8 mouse cellular contexts compared by ENCODE assay signal in genomic region chr7:96869079-96869810, GRCm38 (mm10).
DNase-seq lines count a peak whose midpoint lies in the region; ATAC-seq lines count a peak whose summit lies in the region.

No protein-coding gene starts in this region.

- no peak overlapping the region for H3K4me2 ChIP-seq in embryonic facial prominence, embryonic 12.5 days (replicated peaks)
- no peak overlapping the region for H3K4me2 ChIP-seq in forebrain, embryonic 15.5 days (replicated peaks)
- no peak overlapping the region for H3K4me2 ChIP-seq in liver, embryonic 12.5 days

- 0 out of 2 replicates have a peak, but pooled peaks cover 3% of the 10 kb centered on the region for H3K4me1 ChIP-seq in embryonic facial prominence, embryonic 12.5 days
- H3K4me1 ChIP-seq in embryonic facial prominence, embryonic 10.5 days, result no peaks in the 10 kb centered on the region; the same call in 1 of the 2 replicates
- peaks cover 42% of the 10 kb centered on the region for H3K4me1 ChIP-seq in forebrain, embryonic 15.5 days
- H3K4me1 ChIP-seq in liver, embryonic 12.5 days, result no peaks in the 10 kb centered on the region

- no peak overlapping the region for H3K4me3 ChIP-seq in embryonic facial prominence, embryonic 12.5 days
- H3K4me3 ChIP-seq in embryonic facial prominence, embryonic 10.5 days, result no peak overlapping the region
- H3K4me3 ChIP-seq in forebrain, embryonic 15.5 days, result no peak overlapping the region
- H3K4me3 ChIP-seq in liver, embryonic 12.5 days, result no peak overlapping the region

- no peaks in the 10 kb centered on the region for H3K9me3 ChIP-seq in embryonic facial prominence, embryonic 12.5 days
- H3K9me3 ChIP-seq in embryonic facial prominence, embryonic 10.5 days, result no peaks in the 10 kb centered on the region
- H3K9me3 ChIP-seq in forebrain, embryonic 15.5 days, result no peaks in the 10 kb centered on the region
- H3K9me3 ChIP-seq in liver, embryonic 12.5 days (replicated peaks), result no peaks in the 10 kb centered on the region

- ATAC-seq in embryonic facial prominence, embryonic 12.5 days (ENCODE audit: insufficient number of reproducible peaks, insufficient read depth, low FRiP score, low TSS enrichment), result no peak
- peak; percentile 86 for ATAC-seq in forebrain, embryonic 15.5 days (replicated peaks)
- no peak for ATAC-seq in liver, embryonic 12.5 days

- no peaks in the 10 kb centered on the region for H3K27me3 ChIP-seq in embryonic facial prominence, embryonic 12.5 days
- H3K27me3 ChIP-seq in embryonic facial prominence, embryonic 10.5 days (replicated peaks; ENCODE audit: low read depth, poor library complexity, severe bottlenecking), result no peaks in the 10 kb centered on the region
- no peaks in the 10 kb centered on the region for H3K27me3 ChIP-seq in forebrain, embryonic 15.5 days
- no peaks in the 10 kb centered on the region for H3K27me3 ChIP-seq in liver, embryonic 12.5 days (replicated peaks)

- H3K27ac ChIP-seq in embryonic facial prominence, embryonic 12.5 days, result peak overlapping the region; percentile 18; the same call in 1 of the 2 replicates
- H3K27ac ChIP-seq in embryonic facial prominence, embryonic 10.5 days (replicated peaks), result no peak overlapping the region
- peak overlapping the region; percentile 79 for H3K27ac ChIP-seq in forebrain, embryonic 15.5 days (replicated peaks)
- no peak overlapping the region for H3K27ac ChIP-seq in liver, embryonic 12.5 days

- H3K36me3 ChIP-seq in embryonic facial prominence, embryonic 12.5 days, result peaks cover 58% of the 10 kb centered on the region
- peaks cover 94% of the 10 kb centered on the region for H3K36me3 ChIP-seq in embryonic facial prominence, embryonic 10.5 days (replicated peaks)
- peaks cover 11% of the 10 kb centered on the region; the same call in 1 of the 2 replicates for H3K36me3 ChIP-seq in forebrain, embryonic 15.5 days
- no peaks in the 10 kb centered on the region for H3K36me3 ChIP-seq in liver, embryonic 12.5 days

- H3K9ac ChIP-seq in embryonic facial prominence, embryonic 12.5 days, result no peak overlapping the region
- no peak overlapping the region for H3K9ac ChIP-seq in forebrain, embryonic 15.5 days (replicated peaks)
- H3K9ac ChIP-seq in liver, embryonic 12.5 days, result no peak overlapping the region

- intact Hi-C loops in left cerebral cortex, postnatal 14 days (cut with DNase I), result no loop called here

- DNase-seq in embryonic facial prominence, embryonic 10.5 days (ENCODE audit: low spot score), result no peak
- DNase-seq in Muller cell, postnatal 12 days (ENCODE audit: inconsistent ontology term), result peak; percentile 84
- DNase-seq in left cerebral cortex, postnatal 14 days (ENCODE audit: low spot score in 2 of 2), result peak; percentile 64 to 68
- DNase-seq in heart, adult 8-10 months (ENCODE audit: low spot score), result no peak
- no peak for DNase-seq in spleen, postnatal 36 days (ENCODE audit: low spot score in 2 of 2)

- WGBS in embryonic facial prominence, embryonic 12.5 days, result 84% methylated on average over 16 of the region's 16 CpGs
- WGBS in embryonic facial prominence, embryonic 10.5 days, result 91% methylated on average over 16 of the region's 16 CpGs
- 43% methylated on average over 16 of the region's 16 CpGs for WGBS in forebrain, embryonic 15.5 days
- WGBS in liver, embryonic 12.5 days (ENCODE audit: insufficient replicate concordance), result 78% methylated on average over 16 of the region's 16 CpGs

Comparison
In these comparisons a context has a peak if more than half of its experiments do, and no peak if none do; other contexts are left out.
1. H3K27ac ChIP-seq: peak in embryonic facial prominence, embryonic 12.5 days (single experiment) and forebrain, embryonic 15.5 days (single experiment); none in embryonic facial prominence, embryonic 10.5 days (single experiment) and liver, embryonic 12.5 days (single experiment).
2. DNase-seq: peak in Muller cell, postnatal 12 days (single experiment) and left cerebral cortex, postnatal 14 days (2 of 2); none in embryonic facial prominence, embryonic 10.5 days (single experiment), heart, adult 8-10 months (single experiment) and spleen, postnatal 36 days (0 of 2).